Mouse (Mus musculus): ENCODE results near the gene Gnptg. TPM values are rescaled to one million over a fixed set of nuclear protein-coding genes. Genes with fewer than 3 reads are reported as not detected.

Gene Gnptg
- total and polyA plus RNA-seq, 3 experiments: 8.7 to 10.8 TPM; not detected in 1

DNA sequence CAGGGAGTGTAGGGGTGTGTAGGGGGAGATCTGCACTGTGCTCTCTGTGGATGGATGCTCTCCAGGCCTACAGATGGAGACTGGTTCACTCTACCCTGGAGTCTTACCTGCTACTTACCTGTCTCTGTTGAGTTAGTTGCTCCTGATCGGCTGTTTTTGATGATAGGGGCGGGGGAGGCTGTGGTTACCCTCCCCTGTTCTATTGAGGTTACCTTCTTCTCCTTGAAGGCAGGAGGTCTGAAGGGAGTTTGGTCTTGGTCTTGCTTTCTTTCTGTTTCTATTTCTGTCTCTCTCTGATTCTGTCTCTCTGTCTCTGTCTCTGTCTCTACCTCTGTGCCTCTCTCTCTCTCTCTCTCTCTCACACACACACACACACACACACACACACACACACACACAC, 15.2 kb upstream of the Gnptg start:
- Histone ChIP-seq H3K27ac (ENCODE audit: control insufficient read depth, low read depth, low read length) (no peak overlapping the region), H3K9ac (ENCODE audit: control insufficient read depth, low read depth, low read length, poor library complexity, severe bottlenecking) (no peak overlapping the region), H3K9me3 (replicated peaks; ENCODE audit: insufficient read depth, low read length) (no peaks in the 10 kb centered on the region), H3K36me3 (ENCODE audit: control insufficient read depth in 1 of 2, insufficient read depth in 2 of 2, low read length in 2 of 2) (no peaks in the 10 kb centered on the region; a peak in 1 of 4 replicates), H3K79me2 (ENCODE audit: control insufficient read depth, insufficient read depth, low read length, poor library complexity) (no peaks in the 10 kb centered on the region), H3K4me1 (ENCODE audit: control insufficient read depth in 1 of 2, insufficient read depth in 2 of 2, low read length in 2 of 2) (peaks cover 0 to 9% of the 10 kb centered on the region in 2 experiments; a peak in 2 of 4 replicates), H3K27me3 (ENCODE audit: control insufficient read depth in 1 of 2, insufficient read depth in 2 of 2, low read length in 2 of 2) (no peaks in the 10 kb centered on the region), H3K4me3 (ENCODE audit: control insufficient read depth in 1 of 2, insufficient read depth in 1 of 2, low read depth in 2 of 2, low read length in 2 of 2) (no peak overlapping the region)
- no peak for DNase-seq (ENCODE audit: low read depth, low spot score)
- TF ChIP-seq POLR2AphosphoS2 (IDR thresholded peaks at IDR 0.05; ENCODE audit: low read length) (no peak), MAZ (IDR thresholded peaks at IDR 0.05; ENCODE audit: low read depth, low read length) (no peak), BHLHE40 (IDR thresholded peaks at IDR 0.05; ENCODE audit: borderline replicate concordance, low read depth, low read length) (no peak)

DNA sequence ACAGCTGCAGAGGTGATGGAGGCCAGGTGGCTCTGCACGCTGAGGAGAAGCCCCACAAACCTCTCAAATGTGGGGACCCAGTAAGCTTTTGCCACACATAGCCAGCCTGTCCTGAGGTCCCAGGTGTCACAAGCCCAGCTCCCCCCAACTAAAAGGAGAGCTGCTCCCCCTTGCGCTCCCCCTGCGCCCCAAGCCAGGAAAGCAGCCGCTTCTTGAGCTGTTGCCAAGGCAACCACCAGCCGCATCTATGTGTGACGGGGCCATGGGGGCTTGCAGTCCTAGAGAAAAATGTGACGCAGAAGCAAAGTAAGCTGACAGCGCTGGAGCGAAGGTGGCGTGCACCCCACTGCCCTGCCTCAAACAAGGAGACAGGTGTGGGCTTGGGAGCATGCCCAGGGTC, 13.8 kb upstream of the Gnptg start:
- H3K9ac ChIP-seq (ENCODE audit: control insufficient read depth, low read depth, low read length, poor library complexity, severe bottlenecking): no peak overlapping the region
- no peak for DNase-seq (ENCODE audit: low read depth, low spot score)
- no peaks in the 10 kb centered on the region for H3K36me3 ChIP-seq (ENCODE audit: control insufficient read depth in 1 of 2, insufficient read depth in 2 of 2, low read length in 2 of 2)
- H3K79me2 ChIP-seq (ENCODE audit: control insufficient read depth, insufficient read depth, low read length, poor library complexity): no peaks in the 10 kb centered on the region
- no peak overlapping the region for H3K27ac ChIP-seq (ENCODE audit: control insufficient read depth, low read depth, low read length)
- no peak overlapping the region for H3K4me3 ChIP-seq (ENCODE audit: control insufficient read depth in 1 of 2, insufficient read depth in 1 of 2, low read depth in 2 of 2, low read length in 2 of 2)
- peaks cover 0 to 7% of the 10 kb centered on the region in 2 experiments; a peak in 2 of 4 replicates for H3K4me1 ChIP-seq (ENCODE audit: control insufficient read depth in 1 of 2, insufficient read depth in 2 of 2, low read length in 2 of 2)
- no peak for TF ChIP-seq HCFC1 (IDR thresholded peaks at IDR 0.05; ENCODE audit: low read depth, low read length)
- no peaks in the 10 kb centered on the region for H3K27me3 ChIP-seq (ENCODE audit: control insufficient read depth in 1 of 2, insufficient read depth in 2 of 2, low read length in 2 of 2)
- H3K9me3 ChIP-seq (replicated peaks; ENCODE audit: insufficient read depth, low read length): no peaks in the 10 kb centered on the region

DNA sequence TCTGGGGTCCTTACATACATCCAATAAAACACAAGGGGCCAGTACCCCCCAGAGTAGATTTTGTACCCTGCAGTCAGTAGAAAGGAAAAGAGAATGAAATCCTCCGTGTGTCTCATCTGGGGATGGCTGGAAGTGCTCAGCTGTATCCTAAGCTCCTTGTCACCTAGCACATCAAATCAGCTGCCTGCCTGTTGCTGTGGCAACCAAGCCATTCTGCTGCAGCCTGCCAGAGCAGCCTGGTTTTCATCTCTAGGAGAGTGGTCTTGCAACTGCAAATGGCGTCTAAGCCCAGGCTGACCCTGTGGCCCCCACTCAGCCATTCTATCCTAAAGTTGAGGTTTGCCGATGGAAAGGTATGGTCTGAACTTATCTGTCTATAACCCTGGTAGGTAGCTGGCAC, 12.7 kb upstream of the Gnptg start:
- Histone ChIP-seq H3K36me3 (ENCODE audit: control insufficient read depth in 1 of 2, insufficient read depth in 2 of 2, low read length in 2 of 2) (no peaks in the 10 kb centered on the region), H3K9me3 (replicated peaks; ENCODE audit: insufficient read depth, low read length) (no peaks in the 10 kb centered on the region), H3K27ac (ENCODE audit: control insufficient read depth, low read depth, low read length) (no peak overlapping the region), H3K79me2 (ENCODE audit: control insufficient read depth, insufficient read depth, low read length, poor library complexity) (no peaks in the 10 kb centered on the region), H3K27me3 (ENCODE audit: control insufficient read depth in 1 of 2, insufficient read depth in 2 of 2, low read length in 2 of 2) (no peaks in the 10 kb centered on the region), H3K9ac (ENCODE audit: control insufficient read depth, low read depth, low read length, poor library complexity, severe bottlenecking) (no peak overlapping the region), H3K4me3 (ENCODE audit: control insufficient read depth in 1 of 2, insufficient read depth in 1 of 2, low read depth in 2 of 2, low read length in 2 of 2) (no peak overlapping the region), H3K4me1 (ENCODE audit: control insufficient read depth in 1 of 2, insufficient read depth in 2 of 2, low read length in 2 of 2) (no peaks in the 10 kb centered on the region)
- no peak for TF ChIP-seq MYB (IDR thresholded peaks at IDR 0.05; ENCODE audit: low read depth, low read length)
- TF ChIP-seq RCOR1 (IDR thresholded peaks at IDR 0.05; ENCODE audit: low read depth, low read length): no peak
- no peak for TF ChIP-seq MYC (IDR thresholded peaks at IDR 0.05; ENCODE audit: low read depth, low read length)
- no peak for TF ChIP-seq NELFE (IDR thresholded peaks at IDR 0.05; ENCODE audit: low read depth, low read length)
- no peak for TF ChIP-seq TBP (IDR thresholded peaks at IDR 0.05; ENCODE audit: low read depth, low read length)
- TF ChIP-seq JUND (IDR thresholded peaks at IDR 0.05; ENCODE audit: low read depth, low read length): no peak
- TF ChIP-seq POLR2AphosphoS2 (IDR thresholded peaks at IDR 0.05; ENCODE audit: low read length): no peak
- no peak for TF ChIP-seq GATA1 (IDR thresholded peaks at IDR 0.05; ENCODE audit: low read depth, low read length)
- TF ChIP-seq NRF1 (IDR thresholded peaks at IDR 0.05; ENCODE audit: insufficient read depth, low read depth, low read length, poor library complexity, severe bottlenecking): no peak
- TF ChIP-seq MEF2A (IDR thresholded peaks at IDR 0.05; ENCODE audit: extremely low read depth, insufficient replicate concordance, low read depth, low read length, poor library complexity, severe bottlenecking): no peak
- no peak for TF ChIP-seq UBTF (IDR thresholded peaks at IDR 0.05; ENCODE audit: borderline replicate concordance, insufficient read depth, low read depth, low read length)
- TF ChIP-seq ZMIZ1 (IDR thresholded peaks at IDR 0.05; ENCODE audit: low read depth, low read length): no peak
- TF ChIP-seq KAT2A (conservative IDR thresholded peaks at IDR 0.05; ENCODE audit: low read depth, low read length): no peak
- TF ChIP-seq EP300 (IDR thresholded peaks at IDR 0.05; ENCODE audit: low read depth in 1 of 2, low read length in 2 of 2): no peak
- TF ChIP-seq MAX (IDR thresholded peaks at IDR 0.05; ENCODE audit: low read length): no peak
- TF ChIP-seq ELF1 (IDR thresholded peaks at IDR 0.05; ENCODE audit: low read depth, low read length): no peak
- TF ChIP-seq BHLHE40 (IDR thresholded peaks at IDR 0.05; ENCODE audit: borderline replicate concordance, low read depth, low read length): no peak
- no peak for TF ChIP-seq GABPA (IDR thresholded peaks at IDR 0.05; ENCODE audit: low read depth, low read length)
- DNase-seq (ENCODE audit: low read depth, low spot score): no peak
